Mouse (Mus musculus) liver, embryonic 12.5 days (tissue): ENCODE data around the gene Sp3. TPM values are rescaled to one million over a fixed set of nuclear protein-coding genes. Genes with fewer than 3 reads are reported as not detected.
"Not testable (repeated sequence)": the region's sequence is repeated elsewhere in the genome, so short reads cannot be mapped to it uniquely, and the experiment has no call there.

Source experiments
- ATAC-seq: fragments of 200-750 bp; cut with Nextera tagmentation; 2 replicates; pipeline ENCODE4 v1.8.0; 2017; ENCODE audit warnings: moderate number of reproducible peaks, mild to moderate bottlenecking, moderate library complexity
- H3K27ac ChIP-seq: fragments of 300-500 bp; sonication (generic); 2 replicates; pipeline ENCODE4 v1.5.1; 2016; ENCODE audit warnings: mild to moderate bottlenecking
- H3K27me3 ChIP-seq: fragments of 300-500 bp; sonication (generic); replicated peaks from 2 replicates; pipeline ENCODE4 v1.6.1; 2016; ENCODE audit warnings: mild to moderate bottlenecking, moderate library complexity
- H3K36me3 ChIP-seq: fragments of 300-500 bp; sonication (generic); 2 replicates; pipeline ENCODE4 v1.6.1; 2016; ENCODE audit warnings: mild to moderate bottlenecking, moderate library complexity
- H3K4me1 ChIP-seq: fragments of 300-500 bp; sonication (generic); 2 replicates; pipeline ENCODE4 v1.6.1; 2016
- H3K4me2 ChIP-seq: fragments of 300-500 bp; sonication (generic); 2 replicates; pipeline ENCODE4 v1.6.1; 2016; ENCODE audit warnings: mild to moderate bottlenecking, moderate library complexity
- H3K4me3 ChIP-seq: fragments of 300-500 bp; sonication (generic); 2 replicates; pipeline ENCODE4 v1.5.1; 2016; ENCODE audit warnings: mild to moderate bottlenecking, moderate library complexity
- H3K9ac ChIP-seq: fragments of 300-500 bp; sonication (generic); 2 replicates; pipeline ENCODE4 v1.6.1; 2016; ENCODE audit warnings: mild to moderate bottlenecking, moderate library complexity
- H3K9me3 ChIP-seq: fragments of 300-500 bp; sonication (generic); replicated peaks from 2 replicates; pipeline ENCODE4 v1.6.1; 2016; ENCODE audit warnings: mild to moderate bottlenecking, moderate library complexity
- WGBS: fragments of 180-500 bp; shearing (Covaris S2); methylation state at CpG from one replicate; pipeline ENCODE4 v1.1.7; 2016; ENCODE audit not compliant: insufficient replicate concordance; 5-methylcytosine and 5-hydroxymethylcytosine counted together
- polyA plus RNA-seq: library from polyadenylated mRNA; unstranded; fragments of >200 nt; fragmentation: Nextera tagmentation; extraction: Ambion mirVana; gene quantifications from 2 replicates; pipeline ENCODE4 v1.2.1, GENCODE M21; 2016

The Sp3 gene
- polyA plus RNA-seq, 1 experiment from 2014 or later: 45.2 TPM

DNA sequence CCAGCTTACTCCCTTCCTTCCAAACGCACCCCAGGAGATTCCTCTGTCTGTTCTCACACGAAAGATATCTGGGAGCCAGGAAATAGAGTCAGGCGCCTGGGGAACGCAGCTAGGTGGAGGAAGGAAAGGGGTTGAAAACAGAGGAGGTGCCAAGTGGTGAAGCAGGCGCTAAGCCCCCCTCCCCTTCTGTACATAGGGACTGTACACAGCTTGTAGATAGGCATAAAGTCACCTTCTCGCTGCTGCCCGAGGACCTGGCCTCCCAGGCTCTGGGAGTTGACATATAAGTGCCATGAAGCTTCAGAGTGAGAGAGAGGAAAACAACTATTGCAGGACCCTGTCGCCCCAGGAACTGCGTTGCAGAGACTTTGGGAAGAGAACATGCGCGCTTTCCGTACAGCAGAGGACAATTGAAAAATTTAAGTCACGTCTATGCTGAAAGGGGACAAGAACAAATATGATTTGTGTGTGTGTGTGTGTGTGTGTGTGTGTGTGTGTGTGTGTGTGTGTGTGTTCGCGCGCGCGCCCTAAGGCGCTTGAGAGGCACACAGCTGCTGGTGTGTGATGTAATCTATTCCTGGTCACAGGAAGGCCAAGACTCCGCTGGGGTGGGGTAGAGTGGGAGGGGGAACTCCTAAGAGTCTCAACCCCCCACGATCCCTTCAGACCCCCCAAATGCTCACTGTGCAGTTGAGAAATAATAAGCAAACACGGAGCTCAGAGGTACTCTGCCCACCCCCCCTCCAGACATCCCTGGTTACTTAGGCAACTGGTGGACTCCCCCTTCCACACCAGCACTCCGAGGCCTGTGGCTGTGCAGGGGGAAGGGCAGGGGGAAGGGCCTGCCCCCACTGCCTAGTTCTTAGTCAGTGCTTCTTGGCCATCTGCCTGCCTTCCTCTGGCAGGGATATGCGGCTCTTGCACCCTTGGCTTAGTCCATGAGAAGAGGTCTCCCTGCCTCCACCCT lies 23.8 kb upstream of the Sp3 start:
- Histone ChIP-seq H3K9me3 (no peaks in the 10 kb centered on the region), H3K27ac (peak overlapping the region; percentile 89), H3K27me3 (no peaks in the 10 kb centered on the region), H3K4me2 (peak overlapping the region; percentile 60), H3K4me1 (peaks cover 76% of the 10 kb centered on the region), H3K36me3 (no peaks in the 10 kb centered on the region), H3K4me3 (peak overlapping the region; percentile 18), H3K9ac (peak overlapping the region; percentile 62)
- 16% methylated on average over 23 of the region's 24 CpGs for WGBS
- no peak for ATAC-seq

DNA sequence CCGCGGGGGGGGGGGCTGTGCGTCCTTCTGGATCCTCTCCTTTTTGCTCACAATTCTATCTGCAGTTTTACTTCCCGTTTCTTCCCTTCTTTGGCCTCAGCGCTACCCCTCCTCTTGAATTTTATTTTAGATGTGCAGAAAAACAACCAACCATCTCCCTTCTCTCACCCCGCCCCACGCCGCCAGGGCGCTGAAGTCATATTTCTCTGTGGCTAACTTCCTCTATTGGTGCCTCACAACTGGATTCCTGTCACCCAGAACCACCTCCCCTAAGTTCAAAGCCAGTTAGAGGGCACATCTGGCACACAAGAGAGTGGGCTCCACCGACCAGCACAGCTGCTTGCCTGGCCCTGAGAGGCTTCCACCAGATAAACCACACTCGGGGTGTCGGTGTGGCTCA lies 22.8 kb upstream of the Sp3 start:
- Histone ChIP-seq H3K27ac (peak overlapping the region; percentile 89), H3K4me3 (peak overlapping the region; percentile 0; the same call in 1 of the 2 replicates), H3K36me3 (no peaks in the 10 kb centered on the region), H3K9ac (peak overlapping the region; percentile 45), H3K4me1 (peaks cover 76% of the 10 kb centered on the region), H3K4me2 (peak overlapping the region; percentile 60), H3K9me3 (no peaks in the 10 kb centered on the region), H3K27me3 (no peaks in the 10 kb centered on the region)
- ATAC-seq: no peak
- 12% methylated on average over 12 of the region's 12 CpGs for WGBS

DNA sequence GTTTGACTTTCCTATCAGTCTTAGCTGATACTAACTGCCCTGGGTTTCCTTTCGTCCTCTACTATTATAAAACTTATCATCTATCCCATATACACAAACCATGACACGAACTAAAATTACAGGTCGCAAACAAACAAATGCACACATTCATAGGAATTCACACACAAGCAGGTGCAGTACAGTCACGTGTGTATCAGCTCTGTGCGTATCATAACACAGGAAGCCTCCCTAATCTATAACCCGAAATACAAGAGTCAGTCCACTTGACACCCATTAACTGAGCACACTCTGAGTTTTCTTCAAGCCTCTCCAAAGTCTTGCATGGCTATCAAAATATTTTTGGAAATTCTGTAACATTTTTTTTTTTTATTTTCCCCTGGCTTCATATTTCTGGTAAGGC lies 22.2 kb upstream of the Sp3 start:
- peak overlapping the region; percentile 89 for H3K27ac ChIP-seq
- H3K4me3 ChIP-seq: no peak overlapping the region
- peak overlapping the region; percentile 45; the same call in 1 of the 2 replicates for H3K9ac ChIP-seq
- H3K4me1 ChIP-seq: peaks cover 82% of the 10 kb centered on the region
- H3K9me3 ChIP-seq: no peaks in the 10 kb centered on the region
- WGBS: 57% methylated on average over 6 of the region's 6 CpGs
- no peaks in the 10 kb centered on the region for H3K36me3 ChIP-seq
- peak overlapping the region; percentile 60 for H3K4me2 ChIP-seq
- peak; percentile 59 for ATAC-seq
- no peaks in the 10 kb centered on the region for H3K27me3 ChIP-seq

DNA sequence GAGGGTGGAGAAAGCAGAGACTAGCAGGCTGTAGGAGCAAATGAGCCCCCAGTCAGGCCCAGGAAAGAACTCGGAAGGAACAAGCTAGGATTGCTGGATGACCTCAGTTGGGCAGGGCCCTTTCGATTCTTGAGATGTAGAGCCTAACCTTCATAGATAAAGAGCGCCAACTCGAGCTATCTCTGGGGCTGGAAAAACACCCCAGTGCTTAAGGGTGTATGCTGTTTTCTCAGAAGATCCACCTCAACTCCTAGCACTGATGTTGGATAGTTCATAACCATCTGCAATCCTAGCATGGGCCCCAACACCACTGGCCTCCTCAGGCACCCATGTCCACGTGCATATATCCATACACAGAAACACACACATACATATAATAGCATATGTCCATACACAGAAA lies 21.7 kb upstream of the Sp3 start:
- H3K4me3 ChIP-seq: no peak overlapping the region
- WGBS: 40% methylated on average over 5 of the region's 5 CpGs
- H3K36me3 ChIP-seq: no peaks in the 10 kb centered on the region
- peak overlapping the region; percentile 89 for H3K27ac ChIP-seq
- no peaks in the 10 kb centered on the region for H3K9me3 ChIP-seq
- H3K4me1 ChIP-seq: peaks cover 84% of the 10 kb centered on the region
- peak overlapping the region; percentile 60 for H3K4me2 ChIP-seq
- H3K9ac ChIP-seq: peak overlapping the region; percentile 42
- H3K27me3 ChIP-seq: no peaks in the 10 kb centered on the region
- ATAC-seq: peak; percentile 95

DNA sequence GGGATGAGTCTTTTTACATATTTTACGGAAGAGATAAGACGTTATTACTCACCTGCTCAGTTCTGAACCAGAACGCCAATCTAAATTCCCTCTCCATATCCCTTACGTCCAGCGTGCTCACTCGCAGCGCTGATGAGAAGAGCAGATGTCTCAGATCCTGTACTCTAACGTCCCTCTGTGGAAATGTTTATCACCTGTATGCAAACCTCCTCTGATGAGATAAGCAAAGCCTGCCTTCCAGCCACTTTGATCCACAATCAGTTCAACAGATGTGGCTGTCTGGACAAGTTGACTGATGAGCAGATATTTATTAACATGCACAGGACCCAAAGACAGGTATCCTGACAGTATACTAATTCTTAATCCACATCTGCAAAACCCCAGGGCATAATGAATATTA lies 19.9 kb upstream of the Sp3 start:
- H3K9me3 ChIP-seq: no peaks in the 10 kb centered on the region

DNA sequence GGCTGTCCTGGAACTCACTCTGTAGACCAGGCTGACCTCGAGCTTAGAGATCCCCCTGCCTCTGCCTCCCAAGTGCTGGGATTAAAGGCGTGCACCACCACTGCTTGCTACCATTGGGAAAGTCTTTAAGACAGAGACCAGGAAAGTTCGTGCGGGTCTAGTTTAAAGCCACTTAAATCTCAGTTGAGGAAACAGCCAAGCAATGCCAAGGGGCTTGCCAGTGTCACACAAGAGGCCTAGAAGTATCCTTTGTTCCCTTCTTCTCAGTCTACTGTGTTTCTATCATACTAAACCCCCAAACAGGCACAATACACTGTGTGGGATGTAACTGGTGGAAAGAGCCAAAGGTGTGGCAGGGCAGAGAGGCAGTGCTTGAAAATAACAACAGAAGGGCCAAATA lies 17.3 kb upstream of the Sp3 start:
- 79% methylated on average over 4 of the region's 4 CpGs for WGBS
- Histone ChIP-seq H3K9me3 (no peaks in the 10 kb centered on the region), H3K4me2 (no peak overlapping the region), H3K27me3 (no peaks in the 10 kb centered on the region), H3K27ac (0 out of 2 replicates have a peak overlapping the region, but pooled peaks have one; percentile 12), H3K4me1 (peaks cover 49% of the 10 kb centered on the region), H3K9ac (0 out of 2 replicates have a peak overlapping the region, but pooled peaks have one; percentile 35), H3K4me3 (no peak overlapping the region), H3K36me3 (no peaks in the 10 kb centered on the region)
- ATAC-seq: no peak

More for the DNA sequence above, 19.9 kb upstream of the Sp3 start:
- 36% methylated on average over 8 of the region's 8 CpGs for WGBS
- 0 out of 2 replicates have a peak overlapping the region, but pooled peaks have one; percentile 11 for H3K4me2 ChIP-seq
- no peak overlapping the region for H3K27ac ChIP-seq
- H3K36me3 ChIP-seq: no peaks in the 10 kb centered on the region
- H3K4me3 ChIP-seq: no peak overlapping the region
- no peaks in the 10 kb centered on the region for H3K27me3 ChIP-seq
- peaks cover 74% of the 10 kb centered on the region for H3K4me1 ChIP-seq
- no peak overlapping the region for H3K9ac ChIP-seq
- no peak for ATAC-seq

DNA sequence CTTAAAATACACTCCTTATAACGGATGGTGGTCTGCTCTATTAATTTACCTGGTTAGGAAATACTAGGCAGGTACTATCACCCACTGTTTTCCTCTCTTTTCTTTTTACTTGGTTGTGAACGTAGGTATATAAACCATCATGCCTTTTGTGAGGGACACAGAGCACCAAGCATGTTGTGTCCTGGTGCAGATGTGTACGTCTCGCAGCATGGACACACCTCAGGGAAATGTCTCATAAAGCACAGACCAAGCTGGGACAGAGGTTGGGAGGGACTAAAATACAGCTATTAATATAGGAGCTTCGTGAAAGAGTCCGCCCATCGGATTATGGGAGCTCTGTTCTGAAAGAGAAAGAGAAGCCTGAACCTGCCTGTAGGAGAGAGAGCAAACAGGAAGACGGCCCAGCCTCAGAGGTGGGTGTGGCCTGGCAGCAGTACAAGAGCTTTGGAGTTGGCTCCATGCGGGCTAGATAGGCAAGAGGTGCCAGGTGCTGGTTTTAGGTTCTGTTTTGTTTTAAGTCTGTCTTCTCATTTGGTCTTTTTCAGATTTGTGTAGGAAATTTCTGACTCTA lies 16.6 kb upstream of the Sp3 start:
- peak overlapping the region; percentile 21; the same call in 1 of the 2 replicates for H3K4me2 ChIP-seq
- H3K9ac ChIP-seq: no peak overlapping the region
- H3K27ac ChIP-seq: no peak overlapping the region; the same call in 1 of the 2 replicates
- no peak for ATAC-seq
- H3K27me3 ChIP-seq: no peaks in the 10 kb centered on the region
- H3K4me1 ChIP-seq: peaks cover 42% of the 10 kb centered on the region
- H3K36me3 ChIP-seq: no peaks in the 10 kb centered on the region
- WGBS: 49% methylated on average over 9 of the region's 9 CpGs
- H3K9me3 ChIP-seq: no peaks in the 10 kb centered on the region
- no peak overlapping the region for H3K4me3 ChIP-seq

DNA sequence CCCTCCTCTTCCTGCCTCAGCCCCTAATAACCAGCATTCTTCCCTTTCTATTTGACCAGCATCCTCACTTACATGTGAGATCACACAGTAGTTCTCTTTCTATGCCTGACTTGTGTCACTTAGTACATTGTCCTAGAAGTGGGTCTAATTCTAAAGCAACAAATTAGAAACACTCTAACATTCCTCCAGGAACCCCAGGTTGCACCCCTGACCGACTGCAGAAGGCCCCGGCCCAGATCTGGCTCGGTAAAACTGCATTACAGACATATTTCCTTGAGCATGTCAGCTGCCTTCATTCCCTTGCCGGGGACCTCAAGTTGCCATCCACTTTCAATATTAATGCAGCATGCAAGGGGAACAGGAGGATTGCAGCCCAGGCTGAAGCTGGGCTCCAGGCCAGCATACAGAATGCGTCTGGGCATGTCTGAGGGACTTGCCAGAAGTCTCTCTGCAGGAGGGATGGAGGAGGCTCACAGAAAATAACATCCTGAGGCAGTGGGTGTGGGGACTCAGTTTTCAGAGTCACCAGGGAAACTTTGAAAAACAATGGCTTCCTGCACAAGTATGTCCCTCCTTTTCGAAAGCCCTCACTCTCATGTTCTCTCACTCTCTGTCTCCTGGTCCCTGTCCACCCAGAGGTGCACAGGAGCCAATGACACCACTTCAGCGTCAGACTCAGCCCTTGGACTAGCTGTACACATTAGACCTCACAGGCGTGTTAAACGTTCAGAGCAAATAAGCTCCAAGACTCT lies 15.3 kb upstream of the Sp3 start:
- WGBS: 68% methylated on average over 9 of the region's 9 CpGs
- no peak overlapping the region for H3K27ac ChIP-seq
- H3K4me1 ChIP-seq: peaks cover 29% of the 10 kb centered on the region
- no peaks in the 10 kb centered on the region for H3K27me3 ChIP-seq
- no peaks in the 10 kb centered on the region for H3K9me3 ChIP-seq
- no peak for ATAC-seq
- H3K9ac ChIP-seq: 0 out of 2 replicates have a peak overlapping the region, but pooled peaks have one; percentile 4
- no peak overlapping the region for H3K4me2 ChIP-seq
- no peak overlapping the region for H3K4me3 ChIP-seq
- no peaks in the 10 kb centered on the region for H3K36me3 ChIP-seq

DNA sequence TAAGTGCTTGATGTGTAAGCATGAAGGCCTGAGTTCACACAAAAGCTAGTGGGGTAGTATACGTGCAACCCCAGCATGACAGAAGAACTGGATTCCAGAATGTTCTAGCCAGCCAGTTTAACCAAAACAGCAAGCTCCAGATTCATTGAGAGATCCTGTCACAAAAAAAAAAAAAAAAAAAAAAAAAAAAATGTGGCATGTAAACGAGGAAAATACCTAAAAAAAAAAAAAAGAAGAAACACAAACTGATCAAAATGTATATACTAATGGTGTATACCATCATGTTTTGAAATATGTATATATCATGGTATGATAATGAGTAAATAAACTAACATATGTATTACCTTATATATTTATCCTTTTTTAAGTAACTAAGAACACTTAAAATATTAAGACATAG lies 13.9 kb upstream of the Sp3 start:
- H3K36me3 ChIP-seq: peaks cover 5% of the 10 kb centered on the region; the same call in 1 of the 2 replicates
- no peak overlapping the region for H3K4me2 ChIP-seq
- H3K4me1 ChIP-seq: peaks cover 18% of the 10 kb centered on the region
- H3K27ac ChIP-seq: no peak overlapping the region
- ATAC-seq: no peak
- H3K4me3 ChIP-seq: no peak overlapping the region
- H3K9ac ChIP-seq: no peak overlapping the region
- 51% methylated on average over 2 of the region's 2 CpGs for WGBS
- 0 out of 2 replicates have a peak, but pooled peaks cover 5% of the 10 kb centered on the region for H3K9me3 ChIP-seq
- H3K27me3 ChIP-seq: no peaks in the 10 kb centered on the region

DNA sequence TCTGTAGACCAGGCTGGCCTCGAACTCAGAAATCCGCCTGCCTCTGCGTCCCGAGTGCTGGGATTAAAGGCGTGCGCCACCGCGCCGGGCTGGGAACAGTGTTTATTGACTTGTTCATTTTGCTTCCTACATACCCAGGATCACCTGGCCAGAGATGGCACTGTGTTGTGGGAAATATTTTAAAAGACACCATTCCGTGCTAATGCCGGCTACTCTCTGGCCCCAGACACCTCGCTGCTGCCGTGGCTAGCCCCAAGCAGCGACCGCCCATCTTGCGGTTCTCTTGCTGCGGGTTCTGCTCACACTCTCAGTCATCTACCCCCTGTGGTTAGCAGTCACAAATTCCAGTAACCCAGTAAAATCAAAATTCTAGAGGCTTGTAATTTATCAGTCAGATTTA lies 12.3 kb upstream of the Sp3 start:
- WGBS: 89% methylated on average over 17 of the region's 17 CpGs

DNA sequence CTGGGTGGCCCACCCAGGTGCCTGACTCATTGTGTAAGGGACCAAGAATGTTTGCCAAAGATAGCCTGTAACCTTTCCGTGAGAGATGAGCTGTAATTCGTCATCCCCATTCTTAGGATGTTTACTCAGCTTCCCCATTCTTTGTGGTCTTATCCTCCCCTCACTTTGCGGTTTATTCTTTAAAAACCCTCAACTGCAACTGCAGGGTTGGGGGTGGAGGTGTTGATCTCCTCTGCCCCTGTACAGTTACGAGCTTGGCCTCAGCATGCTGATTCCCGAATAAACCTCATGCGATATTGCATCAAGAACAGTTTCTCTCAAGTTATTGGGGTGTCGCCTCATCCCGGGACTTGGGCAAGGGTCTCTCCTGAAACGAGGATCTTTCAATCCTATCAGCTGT lies 8.7 kb upstream of the Sp3 start:
- H3K9ac ChIP-seq, H3K4me1 ChIP-seq, H3K27ac ChIP-seq, H3K27me3 ChIP-seq, ATAC-seq, H3K4me2 ChIP-seq, H3K36me3 ChIP-seq, H3K9me3 ChIP-seq, H3K4me3 ChIP-seq: not testable (repeated sequence)
- 75% methylated on average over 9 of the region's 9 CpGs for WGBS

More for the DNA sequence above, 12.3 kb upstream of the Sp3 start:
- Histone ChIP-seq H3K9ac (no peak overlapping the region), H3K27ac (no peak overlapping the region), H3K4me2 (no peak overlapping the region), H3K4me1 (peaks cover 12% of the 10 kb centered on the region), H3K9me3 (0 out of 2 replicates have a peak, but pooled peaks cover 6% of the 10 kb centered on the region), H3K36me3 (peaks cover 7% of the 10 kb centered on the region; the same call in 1 of the 2 replicates), H3K4me3 (no peak overlapping the region), H3K27me3 (no peaks in the 10 kb centered on the region)
- ATAC-seq: no peak
